Mouse (Mus musculus) megakaryocyte, embryonic 14.5 days (primary cell): Measurements from ENCODE around the gene Mlh3.

Experiments
- FLI1 ChIP-seq: IDR thresholded peaks from 2 replicates; pipeline ENCODE4 v1.6.1; 2012; ENCODE audit warnings: low read length, inconsistent platforms, mixed read lengths
- GATA1 ChIP-seq: IDR thresholded peaks from 3 replicates; pipeline ENCODE4 v1.6.1; 2012; ENCODE audit warnings: mixed read lengths, low read length, inconsistent platforms, borderline replicate concordance

DNA sequence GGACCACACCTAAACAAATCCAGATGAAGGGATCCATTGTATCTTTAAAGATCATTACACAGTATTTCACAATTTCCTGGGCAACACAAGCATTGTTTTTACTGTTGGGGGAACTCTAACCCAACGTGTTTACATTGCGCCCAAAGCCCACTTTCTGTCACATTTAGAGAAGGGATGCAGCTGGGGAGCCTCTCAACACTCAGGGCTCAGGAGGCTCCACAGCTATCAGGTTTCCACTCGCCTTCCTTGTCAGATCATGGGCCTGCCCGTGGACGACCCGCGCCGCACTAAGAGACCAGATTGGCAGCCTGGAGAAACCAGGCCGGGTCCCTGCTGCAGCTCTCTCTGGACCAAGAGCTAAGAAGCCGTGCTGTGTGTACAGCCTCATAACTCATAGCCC lies 3.1 kb upstream of the Mlh3 start:
- TF ChIP-seq GATA1 = no peak
- TF ChIP-seq FLI1 = no peak
